Mouse (Mus musculus): ENCODE results near the gene C1s1.
"Not testable (repeated sequence)": the region's sequence is repeated elsewhere in the genome, so short reads cannot be mapped to it uniquely, and the experiment has no call there.

The C1s1 gene

GRCm38 (mm10) chr6:124542284-124542683 is at the start of gene C1s1:
Gene C1s1, minus strand, starts transcription at chr6:124542359.
- peak; percentile 22 for DNase-seq (ENCODE audit: low read depth, low spot score)

- DNase-seq (ENCODE audit: low read depth, low spot score): no peak
Observed at GRCm38 (mm10) chr6:124588771-124589170, 46.6 kb upstream of the C1s1 start.

GRCm38 (mm10) chr6:124586266-124586665 is 44.1 kb upstream of the C1s1 start:
- no peak for DNase-seq (ENCODE audit: low read depth, low spot score)

- no peak for DNase-seq (ENCODE audit: low read depth, low spot score)
Observed at GRCm38 (mm10) chr6:124585761-124586160, 43.6 kb upstream of the C1s1 start.

- no peak for DNase-seq (ENCODE audit: low read depth, low spot score)
Observed at GRCm38 (mm10) chr6:124584935-124585334, 42.8 kb upstream of the C1s1 start.

- DNase-seq (ENCODE audit: low read depth, low spot score): no peak
Observed at GRCm38 (mm10) chr6:124582231-124582630, 40.1 kb upstream of the C1s1 start.

GRCm38 (mm10) chr6:124580155-124580554 is 38.0 kb upstream of the C1s1 start:
- not testable (repeated sequence) for DNase-seq (ENCODE audit: low read depth, low spot score)

GRCm38 (mm10) chr6:124575155-124575678 is 33.1 kb upstream of the C1s1 start:
- not testable (repeated sequence) for DNase-seq (ENCODE audit: low read depth, low spot score)

- DNase-seq (ENCODE audit: low read depth, low spot score): peak; percentile 72
Observed at GRCm38 (mm10) chr6:124570026-124570425, 27.9 kb upstream of the C1s1 start, which contains the start of gene C1rb. Gene C1rb, plus strand, starts transcription at chr6:124570294.

- not testable (repeated sequence) for DNase-seq (ENCODE audit: low read depth, low spot score)
Observed at GRCm38 (mm10) chr6:124561611-124562010, 19.5 kb upstream of the C1s1 start.

- not testable (repeated sequence) for DNase-seq (ENCODE audit: low read depth, low spot score)
Observed at GRCm38 (mm10) chr6:124561156-124561555, 19.0 kb upstream of the C1s1 start.

GRCm38 (mm10) chr6:124555956-124556355 is 13.8 kb upstream of the C1s1 start:
- not testable (repeated sequence) for DNase-seq (ENCODE audit: low read depth, low spot score)

- no peak for DNase-seq (ENCODE audit: low read depth, low spot score)
Observed at GRCm38 (mm10) chr6:124552766-124553165, 10.6 kb upstream of the C1s1 start.

GRCm38 (mm10) chr6:124549023-124549550 is 6.9 kb upstream of the C1s1 start:
- DNase-seq (ENCODE audit: low read depth, low spot score): no peak

GRCm38 (mm10) chr6:124547979-124548378 is 5.8 kb upstream of the C1s1 start:
- DNase-seq (ENCODE audit: low read depth, low spot score): not testable (repeated sequence)

GRCm38 (mm10) chr6:124545425-124545824 is 3.3 kb upstream of the C1s1 start:
- DNase-seq (ENCODE audit: low read depth, low spot score): no peak

- no peak for DNase-seq (ENCODE audit: low read depth, low spot score)
Observed at GRCm38 (mm10) chr6:124544466-124544865, 2.3 kb upstream of the C1s1 start.

- not testable (repeated sequence) for DNase-seq (ENCODE audit: low read depth, low spot score)
Observed at GRCm38 (mm10) chr6:124541176-124541575, 983 bp downstream of the C1s1 start.

GRCm38 (mm10) chr6:124536125-124536829 is 5.9 kb downstream of the C1s1 start:
- not testable (repeated sequence) for DNase-seq (ENCODE audit: low read depth, low spot score)

- DNase-seq (ENCODE audit: low read depth, low spot score): no peak
Observed at GRCm38 (mm10) chr6:124531077-124531476, 11.1 kb downstream of the C1s1 start.

- DNase-seq (ENCODE audit: low read depth, low spot score): no peak
Observed at GRCm38 (mm10) chr6:124527881-124528280, 14.3 kb downstream of the C1s1 start.

GRCm38 (mm10) chr6:124522082-124522481 is 20.1 kb downstream of the C1s1 start:
- DNase-seq (ENCODE audit: low read depth, low spot score): not testable (repeated sequence)

GRCm38 (mm10) chr6:124517733-124518132 is 24.4 kb downstream of the C1s1 start:
- not testable (repeated sequence) for DNase-seq (ENCODE audit: low read depth, low spot score)

Data from embryo, embryonic 11.5 days (tissue).